Mouse (Mus musculus) stomach, embryonic 14.5 days (tissue): ENCODE data around the gene Rrp9. TPM values are rescaled to one million over a fixed set of nuclear protein-coding genes. Genes with fewer than 3 reads are reported as not detected.

Experiments
- ATAC-seq: fragments of 200-750 bp; cut with Nextera tagmentation; 2 replicates; pipeline ENCODE4 v1.8.0; 2017; ENCODE audit warnings: low read depth, moderate TSS enrichment; ENCODE audit not compliant: insufficient number of reproducible peaks, insufficient read depth, low FRiP score
- H3K27ac ChIP-seq: fragments of 300-500 bp; sonication (generic); 2 replicates; pipeline ENCODE4 v1.5.1; 2014; ENCODE audit warnings: mild to moderate bottlenecking, low read length, moderate library complexity, mixed read lengths
- H3K27me3 ChIP-seq: fragments of 300-500 bp; sonication (generic); 2 replicates; pipeline ENCODE4 v1.6.1; 2014; ENCODE audit warnings: low read length, control low read depth, mixed read lengths; ENCODE audit not compliant: control insufficient read depth, insufficient read depth
- H3K36me3 ChIP-seq: fragments of 300-500 bp; sonication (generic); 2 replicates; pipeline ENCODE4 v1.6.1; 2014; ENCODE audit warnings: mild to moderate bottlenecking, control low read depth, low read length, moderate library complexity, mixed read lengths; ENCODE audit not compliant: control insufficient read depth, insufficient read depth
- H3K4me1 ChIP-seq: fragments of 300-500 bp; sonication (generic); 2 replicates; pipeline ENCODE4 v1.6.1; 2014; ENCODE audit warnings: low read length, control low read depth, mixed read lengths; ENCODE audit not compliant: control insufficient read depth, insufficient read depth
- H3K4me2 ChIP-seq: fragments of 300-500 bp; sonication (generic); replicated peaks from 2 replicates; pipeline ENCODE4 v1.6.1; 2014; ENCODE audit warnings: low read depth, low read length, control low read depth
- H3K4me3 ChIP-seq: fragments of 300-500 bp; sonication (generic); 2 replicates; pipeline ENCODE4 v1.5.1; 2014; ENCODE audit warnings: low read depth, low read length, control low read depth
- H3K9ac ChIP-seq: fragments of 300-500 bp; sonication (generic); replicated peaks from 2 replicates; pipeline ENCODE4 v1.6.1; 2014; ENCODE audit warnings: low read depth, mild to moderate bottlenecking, control low read depth, low read length, moderate library complexity, mixed read lengths
- H3K9me3 ChIP-seq: fragments of 300-500 bp; sonication (generic); 2 replicates; pipeline ENCODE4 v1.6.1; 2016; ENCODE audit warnings: low read depth, low read length, control low read depth; ENCODE audit not compliant: control insufficient read depth
- WGBS: fragments of 180-500 bp; shearing (Covaris S2); extraction: QIAGEN DNeasy Blood & Tissue Kit; methylation state at CpG from one replicate; pipeline ENCODE4 v1.1.7; 2014; 5-methylcytosine and 5-hydroxymethylcytosine counted together
- polyA plus RNA-seq: library from polyadenylated mRNA; unstranded; fragments of >200 nt; fragmentation: Nextera tagmentation; extraction: Ambion mirVana; gene quantifications from 2 replicates; pipeline ENCODE4 v1.2.1, GENCODE M21; 2014

Gene Rrp9
- 37.4 and 37.8 TPM in 2 replicates for polyA plus RNA-seq

DNA sequence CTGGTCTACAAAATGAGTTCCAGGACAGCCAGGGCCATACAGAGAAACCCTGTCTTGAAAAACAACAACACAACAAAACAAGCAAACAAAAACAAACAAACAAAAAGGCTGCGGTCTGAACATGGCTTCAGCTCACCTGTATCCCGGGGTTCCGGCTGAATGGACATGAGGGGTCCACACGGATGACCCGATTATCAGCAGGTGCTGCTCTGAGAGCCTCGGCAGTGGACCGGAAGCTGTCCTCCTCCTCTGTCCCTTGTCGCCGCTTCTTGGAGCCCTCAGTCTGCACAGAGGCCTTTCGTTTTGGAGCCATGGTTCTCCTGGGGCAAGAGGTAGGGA lies at the start of gene Rrp9:
Gene Rrp9, plus strand, starts transcription at position 301 of the 339 bp plus-strand sequence.
- no peak for ATAC-seq
- Histone ChIP-seq H3K27ac (peak within 1 kb of the TSS; percentile 59), H3K9ac (peak within 1 kb of the TSS; percentile 15), H3K4me3 (peak within 1 kb of the TSS; percentile 11), H3K27me3 (no peaks in the 10 kb centered on the region), H3K9me3 (no peaks in the 10 kb centered on the region), H3K4me1 (peaks cover 27% of the 10 kb centered on the region), H3K36me3 (peaks cover 5% of the 10 kb centered on the region), H3K4me2 (peak within 1 kb of the TSS; percentile 31)
- 82% methylated on average over 10 of the region's 10 CpGs for WGBS

GRCm38 (mm10) chr9:106428719-106429220 lies 47.0 kb upstream of the Rrp9 start:
- Histone ChIP-seq H3K4me3 (peak overlapping the region; percentile 78), H3K27me3 (no peaks in the 10 kb centered on the region), H3K4me2 (peak overlapping the region; percentile 65), H3K36me3 (peaks cover 18% of the 10 kb centered on the region), H3K9me3 (no peaks in the 10 kb centered on the region), H3K9ac (peak overlapping the region; percentile 22; the same call in 1 of the 2 replicates), H3K4me1 (peaks cover 8% of the 10 kb centered on the region), H3K27ac (peak overlapping the region; percentile 94)
- WGBS = 14% methylated on average over 11 of the region's 11 CpGs
- peak; percentile 36; the same call in 1 of the 2 replicates for ATAC-seq

DNA sequence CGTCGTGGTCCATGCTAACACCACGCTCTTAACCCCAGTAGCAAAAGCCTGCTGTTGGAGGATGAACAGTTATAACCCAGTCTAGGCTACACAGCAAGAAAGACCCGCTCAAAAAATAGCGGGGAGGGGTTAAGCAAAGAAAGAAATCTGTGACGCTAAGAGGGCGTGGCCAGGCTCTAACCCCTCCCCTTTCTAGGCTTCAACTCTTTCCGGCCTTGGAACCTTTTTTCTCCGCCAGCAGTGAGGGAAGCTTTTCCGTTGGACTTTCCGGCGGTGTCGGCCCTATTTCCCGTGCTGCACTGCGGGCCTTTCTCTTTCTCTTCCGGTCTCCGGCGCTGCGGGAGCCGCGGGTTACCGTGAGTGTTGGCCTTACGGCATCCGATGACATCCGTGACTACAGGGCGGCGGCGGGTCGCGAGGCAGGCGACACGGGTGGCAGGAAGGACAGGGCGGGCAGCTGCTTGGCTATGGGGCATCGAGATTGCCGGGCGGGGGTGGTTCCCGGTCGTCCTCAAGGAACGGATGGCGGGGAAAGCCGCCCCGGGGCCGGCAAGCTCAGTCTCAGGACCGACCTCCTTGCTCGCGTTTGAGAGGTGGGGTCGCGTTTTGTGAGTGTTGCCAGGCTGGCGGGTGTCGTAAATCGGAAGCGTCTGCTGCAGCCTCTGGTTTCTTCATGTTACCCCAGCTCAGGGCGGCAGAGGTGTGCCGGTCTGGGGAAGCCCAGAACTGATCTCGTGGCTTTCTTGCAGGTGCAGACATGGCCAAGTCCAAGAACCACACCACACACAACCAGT lies 46.3 kb upstream of the Rrp9 start, which contains the start of gene Rpl29:
Gene Rpl29, plus strand, starts transcription at position 234 of the 794 bp plus-strand sequence.
- H3K36me3 ChIP-seq = peaks cover 21% of the 10 kb centered on the region
- ATAC-seq = peak; percentile 91
- peaks cover 8% of the 10 kb centered on the region for H3K4me1 ChIP-seq
- peak within 1 kb of the TSS; percentile 94 for H3K27ac ChIP-seq
- no peaks in the 10 kb centered on the region for H3K9me3 ChIP-seq
- H3K4me2 ChIP-seq = peak within 1 kb of the TSS; percentile 84
- H3K4me3 ChIP-seq = peak within 1 kb of the TSS; percentile 78
- H3K9ac ChIP-seq = peak within 1 kb of the TSS; percentile 99
- WGBS = under 1% methylated on average over 55 of the region's 55 CpGs
- H3K27me3 ChIP-seq = no peaks in the 10 kb centered on the region

DNA sequence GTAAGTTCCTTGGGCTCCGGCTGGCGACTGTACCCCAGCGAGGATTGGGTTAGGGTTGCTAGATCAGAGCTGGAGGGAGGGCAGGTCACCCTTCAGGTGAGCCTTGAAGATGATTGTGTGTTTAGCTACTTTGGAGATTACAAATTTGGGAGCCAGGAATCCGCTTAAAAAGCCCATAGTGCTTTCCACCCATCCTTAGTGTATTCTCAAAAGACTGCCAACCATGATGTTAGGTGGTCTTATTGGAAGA lies 45.8 kb upstream of the Rrp9 start:
- Histone ChIP-seq H3K4me1 (peaks cover 8% of the 10 kb centered on the region), H3K4me3 (peak overlapping the region; percentile 78), H3K27me3 (no peaks in the 10 kb centered on the region), H3K9me3 (no peaks in the 10 kb centered on the region), H3K27ac (peak overlapping the region; percentile 82), H3K36me3 (peaks cover 21% of the 10 kb centered on the region), H3K4me2 (peak overlapping the region; percentile 84), H3K9ac (peak overlapping the region; percentile 99)
- ATAC-seq = no peak
- WGBS = 0% methylated on average over 4 of the region's 4 CpGs

DNA sequence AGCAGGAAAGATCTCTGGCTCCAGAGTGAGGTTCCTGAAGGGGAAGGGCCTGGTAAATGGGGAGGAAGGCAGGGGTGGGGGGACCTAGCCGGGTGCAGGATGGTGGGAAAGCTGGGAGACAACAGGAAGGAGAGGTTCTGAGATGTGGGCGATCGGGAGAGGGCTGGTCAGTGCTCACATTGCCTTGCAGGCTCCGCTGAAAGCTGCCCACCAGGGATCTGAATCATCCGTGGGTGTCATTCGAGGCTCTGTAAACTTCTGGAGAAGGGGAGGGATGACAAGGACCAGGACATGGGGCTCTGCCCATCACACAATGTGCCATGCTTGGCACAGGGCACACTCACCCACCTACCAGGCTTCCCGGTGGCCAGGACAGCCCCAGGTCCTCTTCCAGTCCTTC lies 42.4 kb upstream of the Rrp9 start:
- no peak overlapping the region for H3K4me2 ChIP-seq
- 70% methylated on average over 7 of the region's 7 CpGs for WGBS
- peaks cover 21% of the 10 kb centered on the region for H3K36me3 ChIP-seq
- no peak for ATAC-seq
- H3K9me3 ChIP-seq = no peaks in the 10 kb centered on the region
- H3K27me3 ChIP-seq = no peaks in the 10 kb centered on the region
- no peak overlapping the region for H3K27ac ChIP-seq
- H3K4me3 ChIP-seq = no peak overlapping the region
- H3K9ac ChIP-seq = no peak overlapping the region
- H3K4me1 ChIP-seq = peaks cover 15% of the 10 kb centered on the region

- Histone ChIP-seq H3K4me2 (no peak overlapping the region), H3K27me3 (no peaks in the 10 kb centered on the region), H3K9me3 (no peaks in the 10 kb centered on the region), H3K4me3 (no peak overlapping the region), H3K36me3 (peaks cover 14% of the 10 kb centered on the region), H3K9ac (no peak overlapping the region), H3K27ac (no peak overlapping the region), H3K4me1 (peaks cover 13% of the 10 kb centered on the region)
- ATAC-seq = no peak
- WGBS = 78% methylated on average over 9 of the region's 9 CpGs
These were observed 39.2 kb upstream of the Rrp9 start for GRCm38 (mm10) chr9:106436566-106436965.

GRCm38 (mm10) chr9:106442680-106443079 lies 33.1 kb upstream of the Rrp9 start:
- H3K27ac ChIP-seq = no peak overlapping the region
- ATAC-seq = no peak
- H3K9ac ChIP-seq = no peak overlapping the region
- no peaks in the 10 kb centered on the region for H3K9me3 ChIP-seq
- no peak overlapping the region for H3K4me2 ChIP-seq
- H3K4me1 ChIP-seq = peaks cover 13% of the 10 kb centered on the region
- WGBS = 71% methylated on average over 5 of the region's 5 CpGs
- H3K4me3 ChIP-seq = no peak overlapping the region
- H3K27me3 ChIP-seq = no peaks in the 10 kb centered on the region
- no peaks in the 10 kb centered on the region for H3K36me3 ChIP-seq

DNA sequence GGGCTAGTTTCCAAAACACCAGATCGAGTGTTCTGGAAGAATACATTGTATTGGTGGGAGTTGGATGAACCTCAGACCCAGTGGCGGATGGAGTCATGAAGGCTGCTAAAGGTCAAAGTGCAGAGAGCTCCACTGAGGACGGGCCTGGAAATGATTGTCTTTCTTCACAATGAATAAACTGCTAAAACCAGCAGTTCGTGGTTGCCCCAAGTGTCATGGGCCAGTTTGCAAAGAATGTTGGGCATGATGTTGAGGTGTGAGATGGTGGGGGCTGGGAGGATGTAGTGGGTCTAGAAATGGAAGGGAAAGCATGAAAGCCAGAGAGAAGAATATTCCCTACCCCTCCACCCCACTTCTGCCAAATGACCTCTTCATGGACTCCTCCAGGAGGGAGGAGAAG lies 30.9 kb upstream of the Rrp9 start:
- H3K27me3 ChIP-seq = no peaks in the 10 kb centered on the region

More for the DNA sequence above, 30.9 kb upstream of the Rrp9 start:
- WGBS = 76% methylated on average over 4 of the region's 4 CpGs
- Histone ChIP-seq H3K4me3 (no peak overlapping the region), H3K27ac (no peak overlapping the region), H3K9ac (no peak overlapping the region), H3K4me1 (peaks cover 25% of the 10 kb centered on the region), H3K36me3 (no peaks in the 10 kb centered on the region), H3K4me2 (no peak overlapping the region), H3K9me3 (no peaks in the 10 kb centered on the region)
- no peak for ATAC-seq
